Mouse (Mus musculus): ENCODE data around the gene Rnf40.

The Rnf40 gene

GRCm38 (mm10) chr7:127649206-127649605 lies 60.6 kb downstream of the Rnf40 start:
- no peak for DNase-seq (ENCODE audit: low spot score in 2 of 2)

GRCm38 (mm10) chr7:127651624-127652023 lies 63.1 kb downstream of the Rnf40 start:
- no peak for DNase-seq (ENCODE audit: low spot score in 2 of 2)

- no peak for DNase-seq (ENCODE audit: low spot score in 2 of 2)
Measured at GRCm38 (mm10) chr7:127652050-127652449, 63.5 kb downstream of the Rnf40 start.

GRCm38 (mm10) chr7:127654318-127654717 lies 65.8 kb downstream of the Rnf40 start:
- no peak for DNase-seq (ENCODE audit: low spot score in 2 of 2)
